Mouse (Mus musculus): ENCODE data around the gene Pld5. TPM values are rescaled to one million over a fixed set of nuclear protein-coding genes. Genes with fewer than 3 reads are reported as not detected.

Pld5 gene
- polyA plus RNA-seq, 1 experiment from 2014 or later = 6.8 TPM

GRCm38 (mm10) chr1:176078410-176078809 lies 196.7 kb downstream of the Pld5 start:
- H3K4me2 ChIP-seq = no peak overlapping the region
- no peak overlapping the region for H3K27ac ChIP-seq (replicated peaks)
- no peaks in the 10 kb centered on the region for H3K27me3 ChIP-seq
- ATAC-seq (ENCODE audit: low FRiP score, low read depth) = no peak
- no peaks in the 10 kb centered on the region for H3K36me3 ChIP-seq
- H3K4me3 ChIP-seq = no peak overlapping the region
- H3K9me3 ChIP-seq = no peaks in the 10 kb centered on the region
- WGBS = 81% methylated on average over 7 of the region's 7 CpGs
- peaks cover 20% of the 10 kb centered on the region for H3K4me1 ChIP-seq (replicated peaks)
- H3K9ac ChIP-seq = no peak overlapping the region

- no peak for ATAC-seq (ENCODE audit: low FRiP score, low read depth)
- Histone ChIP-seq H3K4me3 (no peak overlapping the region), H3K27ac (replicated peaks) (no peak overlapping the region), H3K27me3 (no peaks in the 10 kb centered on the region), H3K36me3 (no peaks in the 10 kb centered on the region), H3K9me3 (no peaks in the 10 kb centered on the region), H3K4me2 (no peak overlapping the region), H3K9ac (no peak overlapping the region), H3K4me1 (replicated peaks) (peaks cover 13% of the 10 kb centered on the region)
Observed at GRCm38 (mm10) chr1:176076799-176077198, 198.3 kb downstream of the Pld5 start.

- Histone ChIP-seq H3K9ac (no peak overlapping the region), H3K9me3 (no peaks in the 10 kb centered on the region), H3K27ac (replicated peaks) (no peak overlapping the region), H3K4me2 (no peak overlapping the region), H3K36me3 (no peaks in the 10 kb centered on the region), H3K4me1 (replicated peaks) (peaks cover 13% of the 10 kb centered on the region), H3K4me3 (no peak overlapping the region), H3K27me3 (no peaks in the 10 kb centered on the region)
- ATAC-seq (ENCODE audit: low FRiP score, low read depth) = peak; percentile 38; the same call in 1 of the 2 replicates
Observed at GRCm38 (mm10) chr1:176075810-176076209, 199.3 kb downstream of the Pld5 start.

GRCm38 (mm10) chr1:176075409-176075808 lies 199.7 kb downstream of the Pld5 start:
- Histone ChIP-seq H3K36me3 (no peaks in the 10 kb centered on the region), H3K9ac (no peak overlapping the region), H3K9me3 (no peaks in the 10 kb centered on the region), H3K4me1 (replicated peaks) (peaks cover 13% of the 10 kb centered on the region), H3K27ac (replicated peaks) (no peak overlapping the region), H3K4me3 (no peak overlapping the region), H3K4me2 (no peak overlapping the region), H3K27me3 (no peaks in the 10 kb centered on the region)
- ATAC-seq (ENCODE audit: low FRiP score, low read depth) = peak; percentile 83
- WGBS = 26% methylated on average over 1 of the region's 1 CpGs

- 59% methylated on average over 5 of the region's 5 CpGs for WGBS
- Histone ChIP-seq H3K9ac (no peak overlapping the region), H3K4me2 (no peak overlapping the region), H3K9me3 (no peaks in the 10 kb centered on the region), H3K4me3 (no peak overlapping the region), H3K27ac (replicated peaks) (0 out of 2 replicates have a peak overlapping the region, but pooled peaks have one; percentile 20), H3K36me3 (peaks cover 2% of the 10 kb centered on the region; the same call in 1 of the 2 replicates), H3K27me3 (no peaks in the 10 kb centered on the region), H3K4me1 (replicated peaks) (peaks cover 13% of the 10 kb centered on the region)
- ATAC-seq (ENCODE audit: low FRiP score, low read depth) = no peak
Observed at GRCm38 (mm10) chr1:176074526-176074925, 200.6 kb downstream of the Pld5 start.

- H3K27ac ChIP-seq (replicated peaks) = no peak overlapping the region
- H3K36me3 ChIP-seq = peaks cover 6% of the 10 kb centered on the region; the same call in 1 of the 2 replicates
- no peaks in the 10 kb centered on the region for H3K4me1 ChIP-seq (replicated peaks)
- no peak overlapping the region for H3K4me2 ChIP-seq
- no peak for ATAC-seq (ENCODE audit: low FRiP score, low read depth)
- no peak overlapping the region for H3K4me3 ChIP-seq
- H3K9me3 ChIP-seq = no peaks in the 10 kb centered on the region
- no peak overlapping the region for H3K9ac ChIP-seq
- no peaks in the 10 kb centered on the region for H3K27me3 ChIP-seq
Observed at GRCm38 (mm10) chr1:176065281-176065680, 209.8 kb downstream of the Pld5 start.

GRCm38 (mm10) chr1:176064471-176064870 lies 210.6 kb downstream of the Pld5 start:
- Histone ChIP-seq H3K4me3 (no peak overlapping the region), H3K4me1 (replicated peaks) (no peaks in the 10 kb centered on the region), H3K9me3 (no peaks in the 10 kb centered on the region), H3K36me3 (peaks cover 3% of the 10 kb centered on the region; the same call in 1 of the 2 replicates), H3K27ac (replicated peaks) (no peak overlapping the region), H3K4me2 (no peak overlapping the region), H3K9ac (no peak overlapping the region), H3K27me3 (no peaks in the 10 kb centered on the region)
- no peak for ATAC-seq (ENCODE audit: low FRiP score, low read depth)

GRCm38 (mm10) chr1:176053653-176054052 lies 221.5 kb downstream of the Pld5 start:
- no peaks in the 10 kb centered on the region for H3K36me3 ChIP-seq
- H3K4me2 ChIP-seq = no peak overlapping the region
- H3K4me3 ChIP-seq = no peak overlapping the region
- H3K27me3 ChIP-seq = no peaks in the 10 kb centered on the region
- no peaks in the 10 kb centered on the region for H3K9me3 ChIP-seq
- ATAC-seq (ENCODE audit: low FRiP score, low read depth) = no peak
- WGBS = 49% methylated on average over 1 of the region's 1 CpGs
- H3K4me1 ChIP-seq (replicated peaks) = no peaks in the 10 kb centered on the region
- no peak overlapping the region for H3K9ac ChIP-seq
- no peak overlapping the region for H3K27ac ChIP-seq (replicated peaks)

GRCm38 (mm10) chr1:176046995-176047394 lies 228.1 kb downstream of the Pld5 start:
- no peaks in the 10 kb centered on the region for H3K27me3 ChIP-seq
- no peak overlapping the region for H3K4me2 ChIP-seq
- H3K36me3 ChIP-seq = no peaks in the 10 kb centered on the region
- 50% methylated on average over 5 of the region's 5 CpGs for WGBS
- ATAC-seq (ENCODE audit: low FRiP score, low read depth) = no peak
- no peak overlapping the region for H3K9ac ChIP-seq
- H3K9me3 ChIP-seq = no peaks in the 10 kb centered on the region
- no peak overlapping the region for H3K27ac ChIP-seq (replicated peaks)
- H3K4me3 ChIP-seq = no peak overlapping the region
- no peaks in the 10 kb centered on the region for H3K4me1 ChIP-seq (replicated peaks)

- Histone ChIP-seq H3K9me3 (no peaks in the 10 kb centered on the region), H3K9ac (no peak overlapping the region), H3K27me3 (no peaks in the 10 kb centered on the region), H3K4me3 (no peak overlapping the region), H3K4me2 (no peak overlapping the region), H3K36me3 (no peaks in the 10 kb centered on the region), H3K4me1 (replicated peaks) (no peaks in the 10 kb centered on the region), H3K27ac (replicated peaks) (no peak overlapping the region)
- WGBS = 88% methylated on average over 1 of the region's 1 CpGs
- ATAC-seq (ENCODE audit: low FRiP score, low read depth) = no peak
Observed at GRCm38 (mm10) chr1:176046375-176046774, 228.7 kb downstream of the Pld5 start.

- WGBS = 84% methylated on average over 4 of the region's 4 CpGs
- H3K27ac ChIP-seq (replicated peaks) = no peak overlapping the region
- no peaks in the 10 kb centered on the region for H3K36me3 ChIP-seq
- no peaks in the 10 kb centered on the region for H3K4me1 ChIP-seq (replicated peaks)
- H3K4me2 ChIP-seq = no peak overlapping the region
- no peak overlapping the region for H3K4me3 ChIP-seq
- ATAC-seq (ENCODE audit: low FRiP score, low read depth) = no peak
- H3K27me3 ChIP-seq = no peaks in the 10 kb centered on the region
- H3K9me3 ChIP-seq = no peaks in the 10 kb centered on the region
- H3K9ac ChIP-seq = no peak overlapping the region
Observed at GRCm38 (mm10) chr1:176043056-176043455, 232.1 kb downstream of the Pld5 start.

- peaks cover 3% of the 10 kb centered on the region; the same call in 1 of the 2 replicates for H3K4me1 ChIP-seq (replicated peaks)
- no peak overlapping the region for H3K4me3 ChIP-seq
- no peak for ATAC-seq (ENCODE audit: low FRiP score, low read depth)
- 59% methylated on average over 3 of the region's 3 CpGs for whole genome bisulfite sequencing
- no peaks in the 10 kb centered on the region for H3K36me3 ChIP-seq
- no peaks in the 10 kb centered on the region for H3K9me3 ChIP-seq
- H3K4me2 ChIP-seq = no peak overlapping the region
- H3K27ac ChIP-seq (replicated peaks) = no peak overlapping the region
- H3K27me3 ChIP-seq = no peaks in the 10 kb centered on the region
- no peak overlapping the region for H3K9ac ChIP-seq
Observed at GRCm38 (mm10) chr1:176039923-176040322, 235.2 kb downstream of the Pld5 start.

GRCm38 (mm10) chr1:176036028-176036427 lies 239.1 kb downstream of the Pld5 start:
- H3K27ac ChIP-seq (replicated peaks) = no peak overlapping the region
- H3K9ac ChIP-seq = no peak overlapping the region
- no peak overlapping the region for H3K4me2 ChIP-seq
- no peaks in the 10 kb centered on the region for H3K36me3 ChIP-seq
- H3K27me3 ChIP-seq = no peaks in the 10 kb centered on the region
- ATAC-seq (ENCODE audit: low FRiP score, low read depth) = no peak
- 51% methylated on average over 3 of the region's 3 CpGs for WGBS
- H3K4me3 ChIP-seq = no peak overlapping the region
- no peaks in the 10 kb centered on the region for H3K9me3 ChIP-seq
- H3K4me1 ChIP-seq (replicated peaks) = peaks cover 3% of the 10 kb centered on the region; the same call in 1 of the 2 replicates
